Mouse (Mus musculus) cerebral cortex, adult 2 months (tissue): Measurements from ENCODE around the gene Khsrp.

Experiments
- WGBS: fragments of 180-500 bp; shearing (Covaris S2); methylation state at CpG from one replicate; pipeline ENCODE4 v1.1.7; 2018; 5-methylcytosine and 5-hydroxymethylcytosine counted together

The Khsrp gene

GRCm38 (mm10) chr17:56986105-56986805 is 45.1 kb downstream of the Khsrp start:
- WGBS, result 88% methylated on average over 3 of the region's 3 CpGs

- 74% methylated on average over 3 of the region's 3 CpGs for WGBS
These were observed 45.7 kb downstream of the Khsrp start for GRCm38 (mm10) chr17:56985656-56986055.

GRCm38 (mm10) chr17:56984886-56985285 is 46.4 kb downstream of the Khsrp start:
- 84% methylated on average over 9 of the region's 9 CpGs for WGBS

GRCm38 (mm10) chr17:56982013-56982412 is 49.3 kb downstream of the Khsrp start, which contains the start of gene Acer1:
Acer1 (minus strand) TSS chr17:56982126.
- WGBS, result 87% methylated on average over 5 of the region's 5 CpGs

GRCm38 (mm10) chr17:56981049-56981448 is 50.3 kb downstream of the Khsrp start:
- WGBS, result 88% methylated on average over 7 of the region's 7 CpGs

- 41% methylated on average over 6 of the region's 8 CpGs for WGBS
These were observed 51.8 kb downstream of the Khsrp start for GRCm38 (mm10) chr17:56979524-56979923.

- 86% methylated on average over 8 of the region's 8 CpGs for WGBS
These were observed 54.6 kb downstream of the Khsrp start for GRCm38 (mm10) chr17:56976531-56977390.

GRCm38 (mm10) chr17:56975391-56975790 is 55.9 kb downstream of the Khsrp start:
- WGBS, result 81% methylated on average over 3 of the region's 3 CpGs

- WGBS, result 67% methylated on average over 5 of the region's 5 CpGs
These were observed 56.5 kb downstream of the Khsrp start for GRCm38 (mm10) chr17:56974708-56975240.

- 69% methylated on average over 13 of the region's 14 CpGs for WGBS
These were observed 57.2 kb downstream of the Khsrp start for GRCm38 (mm10) chr17:56973956-56974707.
